Mouse (Mus musculus) erythroblast, embryonic 14.5 days (primary cell): ENCODE results near the gene Shisal2a.

Experiments used
- GATA1 ChIP-seq: IDR thresholded peaks from 2 replicates; pipeline ENCODE4 v1.6.1; 2012; ENCODE audit warnings: low read length, inconsistent platforms, mixed read lengths
- TAL1 ChIP-seq: IDR thresholded peaks from 3 replicates; pipeline ENCODE4 v1.6.1; 2012; ENCODE audit warnings: low read length, inconsistent platforms, mixed read lengths

- no peak for TF ChIP-seq TAL1
- no peak for TF ChIP-seq GATA1
Measured at GRCm38 (mm10) chr4:108358498-108358897, 24.7 kb downstream of the Shisal2a start.
